Mouse (Mus musculus) limb, embryonic 11.5 days (tissue): Measurements from ENCODE around the gene Rdh7. TPM values are rescaled to one million over a fixed set of nuclear protein-coding genes. Genes with fewer than 3 reads are reported as not detected.

Experiments
- ATAC-seq: fragments of 200-750 bp; cut with Nextera tagmentation; 2 replicates; pipeline ENCODE4 v1.8.0; 2017; ENCODE audit warnings: low read depth; ENCODE audit not compliant: insufficient number of reproducible peaks, low FRiP score, low TSS enrichment
- DNase-seq: peaks from one replicate; pipeline ENCODE4 v3.0.0-alpha.2; 2015; ENCODE audit warnings: low spot score
- H3K27ac ChIP-seq: fragments of 300-500 bp; sonication (generic); replicated peaks from 2 replicates; pipeline ENCODE4 v1.5.1; 2014; ENCODE audit warnings: low read depth, mild to moderate bottlenecking, low read length
- H3K27me3 ChIP-seq: fragments of 300-500 bp; sonication (generic); 2 replicates; pipeline ENCODE4 v1.6.1; 2014; ENCODE audit warnings: mild to moderate bottlenecking, low read length, mixed read lengths; ENCODE audit not compliant: control insufficient read depth, insufficient read depth
- H3K36me3 ChIP-seq: fragments of 300-500 bp; sonication (generic); 2 replicates; pipeline ENCODE4 v1.6.1; 2014; ENCODE audit warnings: mild to moderate bottlenecking, low read length, moderate library complexity, mixed read lengths; ENCODE audit not compliant: control insufficient read depth, insufficient read depth
- H3K4me1 ChIP-seq: fragments of 300-500 bp; sonication (generic); 2 replicates; pipeline ENCODE4 v1.6.1; 2014; ENCODE audit warnings: low read length, mixed read lengths; ENCODE audit not compliant: control insufficient read depth, insufficient read depth
- H3K4me2 ChIP-seq: fragments of 300-500 bp; sonication (generic); 2 replicates; pipeline ENCODE4 v1.6.1; 2014; ENCODE audit warnings: low read depth, mild to moderate bottlenecking, moderate library complexity; ENCODE audit not compliant: severe bottlenecking
- H3K4me3 ChIP-seq: fragments of 300-500 bp; sonication (generic); 2 replicates; pipeline ENCODE4 v1.5.1; 2014; ENCODE audit warnings: low read depth, low read length
- H3K9ac ChIP-seq: fragments of 300-500 bp; sonication (generic); 2 replicates; pipeline ENCODE4 v1.6.1; 2014; ENCODE audit warnings: mild to moderate bottlenecking, low read length
- H3K9me3 ChIP-seq: fragments of 300-500 bp; sonication (generic); 2 replicates; pipeline ENCODE4 v1.6.1; 2016; ENCODE audit warnings: low read length; ENCODE audit not compliant: control insufficient read depth
- WGBS: fragments of 180-500 bp; shearing (Covaris S2); extraction: QIAGEN DNeasy Blood & Tissue Kit; methylation state at CpG from one replicate; pipeline ENCODE4 v1.1.7; 2014; 5-methylcytosine and 5-hydroxymethylcytosine counted together
- polyA plus RNA-seq: library from polyadenylated mRNA; unstranded; fragments of >200 nt; fragmentation: Nextera tagmentation; extraction: Ambion mirVana; gene quantifications from 2 replicates; pipeline ENCODE4 v1.2.1, GENCODE M21; 2014

Rdh7 gene
- polyA plus RNA-seq, 1 experiment from 2014 or later = not detected

GRCm38 (mm10) chr10:127881041-127881440 lies 7.6 kb downstream of the Rdh7 start:
- Histone ChIP-seq H3K36me3 (no peaks in the 10 kb centered on the region), H3K4me1 (no peaks in the 10 kb centered on the region), H3K27me3 (no peaks in the 10 kb centered on the region), H3K4me2 (no peak overlapping the region), H3K9me3 (no peaks in the 10 kb centered on the region), H3K4me3 (no peak overlapping the region), H3K27ac (no peak overlapping the region), H3K9ac (no peak overlapping the region)
- no peak for DNase-seq
- no peak for ATAC-seq
- WGBS = 92% methylated on average over 4 of the region's 4 CpGs

DNA sequence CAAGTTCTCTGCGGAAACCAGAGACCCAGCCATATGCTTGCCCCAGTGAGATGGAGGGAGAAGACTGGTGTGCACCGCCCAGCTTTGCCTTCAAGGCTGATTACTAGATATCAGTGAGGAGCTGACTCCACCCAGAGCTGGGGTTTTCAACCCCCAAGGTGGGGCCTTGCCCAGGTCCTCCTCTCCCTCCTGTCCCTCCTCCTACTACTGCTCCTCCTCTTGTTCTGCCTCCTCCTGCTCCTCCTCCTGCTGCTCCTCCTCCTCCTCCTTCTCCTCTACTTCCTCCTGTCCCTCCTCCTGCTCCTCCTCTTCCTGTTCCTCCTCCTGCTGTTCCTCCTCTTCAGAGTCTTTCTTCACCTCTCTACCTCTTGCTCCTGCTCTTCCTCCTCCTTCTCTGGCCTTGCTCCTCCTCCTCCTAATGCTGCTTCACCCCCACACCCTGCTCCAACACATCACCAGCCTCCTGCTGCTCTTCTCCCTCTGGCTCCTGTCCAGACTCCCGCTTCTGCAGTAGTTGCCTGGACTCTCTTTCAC lies 9.4 kb downstream of the Rdh7 start:
- Histone ChIP-seq H3K4me2 (no peak overlapping the region), H3K27ac (no peak overlapping the region), H3K36me3 (no peaks in the 10 kb centered on the region), H3K4me3 (no peak overlapping the region), H3K27me3 (no peaks in the 10 kb centered on the region), H3K9me3 (no peaks in the 10 kb centered on the region), H3K9ac (no peak overlapping the region), H3K4me1 (no peaks in the 10 kb centered on the region)
- 80% methylated on average over 3 of the region's 3 CpGs for WGBS
- DNase-seq = no peak
- ATAC-seq = no peak

GRCm38 (mm10) chr10:127878262-127879057 lies 10.2 kb downstream of the Rdh7 start:
- Histone ChIP-seq H3K27ac (no peak overlapping the region), H3K9ac (no peak overlapping the region), H3K27me3 (no peaks in the 10 kb centered on the region), H3K36me3 (no peaks in the 10 kb centered on the region), H3K4me2 (no peak overlapping the region), H3K4me1 (no peaks in the 10 kb centered on the region), H3K4me3 (no peak overlapping the region), H3K9me3 (no peaks in the 10 kb centered on the region)
- ATAC-seq (no peak), DNase-seq (no peak)
- WGBS = 75% methylated on average over 3 of the region's 3 CpGs

DNA sequence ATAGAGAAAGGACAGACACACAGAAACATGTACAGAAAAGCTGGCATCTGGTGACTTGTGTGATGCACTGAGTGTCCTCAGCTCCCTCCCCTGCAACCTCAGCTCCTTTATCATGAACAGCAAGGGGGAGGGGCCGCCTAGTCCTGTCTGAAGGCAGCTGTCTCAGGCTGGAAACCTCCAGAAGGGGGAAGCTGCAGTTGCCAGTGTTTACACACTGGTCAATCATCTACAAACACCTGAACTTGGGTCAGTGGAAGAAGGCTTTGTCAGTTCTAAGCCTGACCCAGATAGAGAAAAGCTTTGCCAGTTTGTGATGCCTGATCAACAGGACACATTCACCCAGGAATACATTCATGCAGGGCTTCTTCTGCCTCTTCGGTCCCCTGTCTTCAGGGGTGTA lies 10.9 kb downstream of the Rdh7 start:
- no peaks in the 10 kb centered on the region for H3K4me1 ChIP-seq
- H3K9ac ChIP-seq = no peak overlapping the region
- H3K27ac ChIP-seq = no peak overlapping the region
- ATAC-seq = no peak
- H3K27me3 ChIP-seq = no peaks in the 10 kb centered on the region
- DNase-seq = no peak
- 48% methylated on average over 2 of the region's 2 CpGs for WGBS
- H3K4me2 ChIP-seq = no peak overlapping the region
- H3K36me3 ChIP-seq = no peaks in the 10 kb centered on the region
- no peaks in the 10 kb centered on the region for H3K9me3 ChIP-seq
- no peak overlapping the region for H3K4me3 ChIP-seq

DNA sequence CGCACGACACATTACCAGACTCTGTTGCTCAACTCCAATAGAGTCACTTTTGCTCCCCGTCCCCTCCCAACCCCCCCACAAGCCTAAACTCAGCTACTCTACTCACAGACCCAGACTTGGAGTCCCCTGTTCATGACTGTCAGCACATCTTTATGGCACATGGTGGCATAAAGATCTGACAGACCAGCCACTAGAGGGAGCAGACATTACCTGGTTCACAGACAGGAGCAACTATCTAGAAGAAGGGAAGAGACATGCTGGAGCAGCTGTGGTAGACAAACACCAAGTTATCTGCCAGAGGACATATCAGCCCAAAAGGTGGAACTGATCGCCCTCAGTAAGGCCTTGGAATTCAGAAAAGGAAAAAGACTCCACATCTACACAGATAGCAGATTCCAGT lies 16.1 kb downstream of the Rdh7 start:
- no peaks in the 10 kb centered on the region for H3K4me1 ChIP-seq
- H3K27me3 ChIP-seq = no peaks in the 10 kb centered on the region
- H3K4me3 ChIP-seq = no peak overlapping the region
- H3K27ac ChIP-seq = no peak overlapping the region
- no peaks in the 10 kb centered on the region for H3K36me3 ChIP-seq
- DNase-seq = no peak
- ATAC-seq = no peak
- H3K9ac ChIP-seq = no peak overlapping the region
- WGBS = 78% methylated on average over 4 of the region's 4 CpGs
- H3K9me3 ChIP-seq = no peaks in the 10 kb centered on the region
- H3K4me2 ChIP-seq = no peak overlapping the region

DNA sequence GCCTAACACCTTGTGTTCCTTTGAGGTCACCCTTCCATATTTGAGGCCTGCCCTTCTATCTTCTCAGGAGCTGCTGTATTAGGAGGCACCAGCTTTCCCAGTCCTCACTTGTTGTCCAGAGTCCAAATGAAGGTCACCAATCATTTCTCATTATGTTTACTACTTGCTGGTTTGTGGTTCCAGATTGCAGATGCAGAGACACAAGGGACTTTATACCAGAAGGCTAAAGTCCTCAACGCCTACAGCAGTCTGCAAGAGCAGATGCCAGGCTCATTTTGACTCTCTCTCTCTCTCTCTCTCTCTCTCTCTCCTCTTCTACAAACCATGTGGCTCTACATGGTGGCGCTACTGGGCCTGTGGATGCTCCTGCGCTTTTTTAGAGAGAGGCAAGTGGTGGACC lies 22.4 kb downstream of the Rdh7 start, which contains the start of gene Rdh16f2:
TSS of gene Rdh16f2 (plus strand) at position 243 of the 400 bp plus-strand sequence.
- H3K4me1 ChIP-seq = no peaks in the 10 kb centered on the region
- no peaks in the 10 kb centered on the region for H3K36me3 ChIP-seq
- no peak within 1 kb of the TSS for H3K9ac ChIP-seq
- H3K9me3 ChIP-seq = no peaks in the 10 kb centered on the region
- H3K27me3 ChIP-seq = no peaks in the 10 kb centered on the region
- H3K27ac ChIP-seq = no peak within 1 kb of the TSS
- no peak within 1 kb of the TSS for H3K4me2 ChIP-seq
- DNase-seq (no peak), ATAC-seq (no peak)
- 84% methylated on average over 3 of the region's 3 CpGs for WGBS
- no peak within 1 kb of the TSS for H3K4me3 ChIP-seq

- Histone ChIP-seq H3K36me3 (no peaks in the 10 kb centered on the region), H3K27ac (no peak overlapping the region), H3K4me3 (no peak overlapping the region), H3K9ac (no peak overlapping the region), H3K9me3 (no peaks in the 10 kb centered on the region), H3K4me2 (no peak overlapping the region), H3K4me1 (no peaks in the 10 kb centered on the region), H3K27me3 (no peaks in the 10 kb centered on the region)
- DNase-seq = no peak
- no peak for ATAC-seq
These were observed 23.7 kb downstream of the Rdh7 start for GRCm38 (mm10) chr10:127864931-127865330.

DNA sequence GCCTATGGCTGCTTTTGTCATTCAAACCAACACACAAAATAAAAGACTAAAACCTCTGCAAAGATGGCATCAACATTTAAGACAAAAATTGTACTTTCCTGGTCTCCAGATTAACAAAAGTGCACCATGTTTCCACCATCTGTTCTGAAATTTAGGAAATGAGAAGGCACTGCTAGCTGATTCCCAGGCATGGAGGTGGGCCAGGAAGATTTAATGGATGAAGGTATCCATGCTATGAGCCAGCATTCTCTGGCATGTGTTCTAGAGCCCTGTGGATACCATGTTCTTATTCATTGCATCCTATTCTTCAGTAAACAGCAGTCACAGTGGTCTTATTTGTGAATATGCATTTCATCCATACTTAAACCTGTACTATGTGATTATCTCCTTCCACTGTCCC lies 32.2 kb downstream of the Rdh7 start:
- Histone ChIP-seq H3K4me1 (no peaks in the 10 kb centered on the region), H3K9ac (no peak overlapping the region), H3K4me2 (no peak overlapping the region), H3K27ac (no peak overlapping the region), H3K4me3 (no peak overlapping the region), H3K36me3 (no peaks in the 10 kb centered on the region), H3K27me3 (no peaks in the 10 kb centered on the region), H3K9me3 (no peaks in the 10 kb centered on the region)
- DNase-seq (no peak), ATAC-seq (no peak)

GRCm38 (mm10) chr10:127849628-127850027 lies 39.0 kb downstream of the Rdh7 start, which contains the start of gene Rdh19:
Gene Rdh19, plus strand, starts transcription at chr10:127849928.
- no peak within 1 kb of the TSS for H3K9ac ChIP-seq
- H3K9me3 ChIP-seq = no peaks in the 10 kb centered on the region
- 87% methylated on average over 1 of the region's 1 CpGs for WGBS
- no peaks in the 10 kb centered on the region for H3K4me1 ChIP-seq
- H3K27me3 ChIP-seq = no peaks in the 10 kb centered on the region
- no peak within 1 kb of the TSS for H3K4me2 ChIP-seq
- ATAC-seq (no peak), DNase-seq (no peak)
- H3K4me3 ChIP-seq = no peak within 1 kb of the TSS
- H3K27ac ChIP-seq = no peak within 1 kb of the TSS
- no peaks in the 10 kb centered on the region for H3K36me3 ChIP-seq
